ENCODE assay signal across 9 mouse cellular contexts in the genomic region with DNA sequence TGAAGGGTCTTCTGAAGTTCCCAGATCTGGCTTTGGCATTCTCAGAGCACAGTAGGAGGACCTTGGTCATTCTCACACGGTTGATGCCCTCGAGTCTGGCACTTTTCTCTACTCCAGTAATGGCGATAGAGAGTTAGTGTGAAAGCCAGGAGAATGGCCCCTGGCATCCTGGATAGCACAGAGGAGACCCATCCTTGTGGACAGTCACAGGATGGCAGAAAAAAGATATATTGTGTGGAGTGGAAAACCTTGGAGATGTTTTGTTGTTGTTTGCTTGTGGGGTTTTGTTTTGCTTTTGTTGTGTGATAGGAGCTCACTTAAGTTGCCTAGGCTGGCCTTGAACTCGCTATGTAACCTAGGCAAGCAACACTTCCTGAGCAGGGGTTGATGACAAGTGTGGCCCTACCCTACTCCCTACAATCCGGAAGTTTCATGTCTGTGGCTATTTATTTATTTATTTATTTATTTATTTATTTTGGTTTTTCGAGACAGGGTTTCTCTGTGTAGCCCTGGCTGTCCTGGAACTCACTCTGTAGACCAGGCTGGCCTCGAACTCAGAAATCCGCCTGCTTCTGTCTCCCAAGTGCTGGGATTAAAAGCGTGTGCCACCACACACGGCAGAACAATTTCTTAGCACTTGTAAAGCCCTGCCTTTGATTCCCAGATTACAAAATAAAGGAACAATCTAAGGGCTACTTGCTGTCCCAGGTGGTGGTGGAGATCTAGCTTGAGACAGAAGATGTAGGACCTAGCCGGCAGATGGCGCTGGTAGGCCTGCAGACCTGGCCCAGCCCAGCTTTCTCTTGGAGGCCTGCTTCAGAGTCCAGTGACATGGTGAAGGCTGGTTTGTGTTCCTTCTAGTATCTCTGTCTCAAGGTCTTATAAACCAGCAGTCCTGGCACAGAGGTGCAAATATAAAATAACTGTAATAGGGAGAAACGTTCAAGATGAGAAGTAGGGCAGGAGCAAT. TPM values are rescaled to one million over a fixed set of nuclear protein-coding genes. Genes with fewer than 3 reads are reported as not detected.
DNase-seq lines count a peak whose midpoint lies in the region; ATAC-seq lines count a peak whose summit lies in the region.
"Had no signal": no experiment of that assay in that cellular context is flagged by ENCODE, and none has a peak within 500 bp of the region (broad histone marks: within the 10 kb centered on the region; RNA-seq: fewer than 3 reads in every experiment).

No protein-coding gene starts in this region.

- no peak overlapping the region for H3K4me3 ChIP-seq in liver, embryonic 12.5 days
- H3K4me3 ChIP-seq in stomach, embryonic 16.5 days (replicated peaks; ENCODE audit: low read length): no peak overlapping the region
- H3K4me3 ChIP-seq: embryonic facial prominence, embryonic 13.5 days had no signal

- no peaks in the 10 kb centered on the region for H3K27me3 ChIP-seq in liver, embryonic 12.5 days (replicated peaks)
- no peaks in the 10 kb centered on the region for H3K27me3 ChIP-seq in stomach, embryonic 16.5 days (ENCODE audit: control insufficient read depth, insufficient read depth, low read length)
- H3K27me3 ChIP-seq: embryonic facial prominence, embryonic 13.5 days had no signal

- H3K4me2 ChIP-seq in liver, embryonic 12.5 days: no peak overlapping the region
- no peak overlapping the region for H3K4me2 ChIP-seq in stomach, embryonic 16.5 days (ENCODE audit: low read depth, low read length)
- H3K4me2 ChIP-seq: embryonic facial prominence, embryonic 13.5 days had no signal

- 32% methylated on average over 13 of the region's 13 CpGs for WGBS in liver, embryonic 12.5 days (ENCODE audit: insufficient replicate concordance)
- WGBS in stomach, embryonic 16.5 days: 39% methylated on average over 13 of the region's 13 CpGs

- H3K9me3 ChIP-seq in liver, embryonic 12.5 days (replicated peaks): no peaks in the 10 kb centered on the region
- H3K9me3 ChIP-seq in stomach, embryonic 16.5 days (replicated peaks; ENCODE audit: control insufficient read depth, low read length): 0 out of 2 replicates have a peak, but pooled peaks cover 3% of the 10 kb centered on the region
- H3K9me3 ChIP-seq: embryonic facial prominence, embryonic 13.5 days had no signal

- H3K4me1 ChIP-seq in liver, embryonic 12.5 days: peaks cover 25% of the 10 kb centered on the region
- H3K4me1 ChIP-seq in stomach, embryonic 16.5 days (ENCODE audit: control insufficient read depth, insufficient read depth, low read length): no peaks in the 10 kb centered on the region
- H3K4me1 ChIP-seq: embryonic facial prominence, embryonic 13.5 days had no signal

- H3K9ac ChIP-seq in liver, embryonic 12.5 days: no peak overlapping the region
- H3K9ac ChIP-seq in stomach, embryonic 16.5 days (ENCODE audit: low read length): no peak overlapping the region
- H3K9ac ChIP-seq: embryonic facial prominence, embryonic 13.5 days had no signal

- H3K27ac ChIP-seq in liver, embryonic 12.5 days: peak overlapping the region; percentile 53
- H3K27ac ChIP-seq in stomach, embryonic 16.5 days (ENCODE audit: low read length): no peak overlapping the region
- H3K27ac ChIP-seq: embryonic facial prominence, embryonic 13.5 days had no signal

- peak; percentile 79 for ATAC-seq in granulocyte monocyte progenitor cell, adult 5-6 weeks (replicated peaks; ENCODE audit: poor library complexity, severe bottlenecking)
- ATAC-seq in liver, embryonic 12.5 days: peak; percentile 66
- peak; percentile 76; the same call in 1 of the 2 replicates for ATAC-seq in stomach, embryonic 16.5 days (ENCODE audit: insufficient read depth, low FRiP score)

- peak; percentile 88 for DNase-seq in 416B (ENCODE audit: low read depth)
- peak; percentile 77 to 80 for DNase-seq in adrenal gland, adult 18-20 months (ENCODE audit: low spot score in 2 of 2)
- DNase-seq in embryo, embryonic 10 days (ENCODE audit: low spot score): peak; percentile 92
- peak; percentile 68 for DNase-seq in kidney, adult 18-20 months
- DNase-seq in neural tube, embryonic 10.5 days (ENCODE audit: extremely low spot score, low spot score): peak; percentile 73

- H3K36me3 ChIP-seq in liver, embryonic 12.5 days: no peaks in the 10 kb centered on the region
- no peaks in the 10 kb centered on the region for H3K36me3 ChIP-seq in stomach, embryonic 16.5 days (ENCODE audit: control insufficient read depth, insufficient read depth, low read length)
- H3K36me3 ChIP-seq: embryonic facial prominence, embryonic 13.5 days had no signal

RNA-seq across cellular contexts. Expression of gene Fam168a, which starts 21.1 kb away (rescaled TPM):
- total RNA-seq in adrenal gland, adult 18-20 months (2021): 10 to 100 TPM; 48.1 to 48.4 TPM
- 29.7 and 32.1 TPM in 2 replicates for total RNA-seq in granulocyte monocyte progenitor cell, adult 5-6 weeks (2014; fragmentation: Nextera tagmentation)
- total RNA-seq in granulocyte monocyte progenitor cell, adult 5-6 weeks (2017): 6.3 and 9.5 TPM in 2 replicates
- 7.1 and 8.9 TPM in 2 replicates for polyA plus RNA-seq in liver, embryonic 12.5 days (2016; fragmentation: Nextera tagmentation; extraction: Ambion mirVana)
- 34.2 and 35.7 TPM in 2 replicates for polyA plus RNA-seq in stomach, embryonic 16.5 days (2015; fragmentation: Nextera tagmentation; extraction: Ambion mirVana)

RNA-seq across cellular contexts. Expression of gene Plekhb1, which starts 23.1 kb away (rescaled TPM):
- total RNA-seq in adrenal gland, adult 18-20 months (2021): 1 to 10 TPM; 2.9 to 5.2 TPM
- total RNA-seq in granulocyte monocyte progenitor cell, adult 5-6 weeks (2014; fragmentation: Nextera tagmentation): not detected in 2 replicates
- total RNA-seq in granulocyte monocyte progenitor cell, adult 5-6 weeks (2017): not detected in 2 replicates
- polyA plus RNA-seq in liver, embryonic 12.5 days (2016; fragmentation: Nextera tagmentation; extraction: Ambion mirVana): 0.26 and 0.43 TPM in 2 replicates
- 13.8 and 13.9 TPM in 2 replicates for polyA plus RNA-seq in stomach, embryonic 16.5 days (2015; fragmentation: Nextera tagmentation; extraction: Ambion mirVana)
